Mouse (Mus musculus): ENCODE results near the gene Mmp17. TPM values are rescaled to one million over a fixed set of nuclear protein-coding genes. Genes with fewer than 3 reads are reported as not detected.

Mmp17 gene
- polyA plus RNA-seq, 1 experiment from 2014 or later = 20.2 TPM

- Histone ChIP-seq H3K9ac (replicated peaks) (no peak overlapping the region), H3K4me3 (no peak overlapping the region), H3K27ac (replicated peaks) (peak overlapping the region; percentile 42), H3K9me3 (no peaks in the 10 kb centered on the region), H3K36me3 (peaks cover 84% of the 10 kb centered on the region), H3K4me2 (replicated peaks) (no peak overlapping the region), H3K27me3 (no peaks in the 10 kb centered on the region), H3K4me1 (peaks cover 12% of the 10 kb centered on the region)
- 63% methylated on average over 11 of the region's 11 CpGs for WGBS
- ATAC-seq (replicated peaks) = no peak
These were observed 24.7 kb upstream of the Mmp17 start for GRCm38 (mm10) chr5:129559283-129559682.

- peaks cover 12% of the 10 kb centered on the region for H3K4me1 ChIP-seq
- H3K4me3 ChIP-seq = no peak overlapping the region
- H3K9me3 ChIP-seq = no peaks in the 10 kb centered on the region
- peaks cover 80% of the 10 kb centered on the region for H3K36me3 ChIP-seq
- no peak overlapping the region for H3K4me2 ChIP-seq (replicated peaks)
- no peak for ATAC-seq (replicated peaks)
- H3K9ac ChIP-seq (replicated peaks) = no peak overlapping the region
- 93% methylated on average over 8 of the region's 8 CpGs for WGBS
- no peak overlapping the region for H3K27ac ChIP-seq (replicated peaks)
- no peaks in the 10 kb centered on the region for H3K27me3 ChIP-seq
These were observed 21.6 kb upstream of the Mmp17 start for GRCm38 (mm10) chr5:129562342-129562741.

- Histone ChIP-seq H3K9me3 (no peaks in the 10 kb centered on the region), H3K4me1 (no peaks in the 10 kb centered on the region), H3K27me3 (no peaks in the 10 kb centered on the region), H3K4me2 (replicated peaks) (no peak overlapping the region), H3K4me3 (no peak overlapping the region), H3K27ac (replicated peaks) (no peak overlapping the region), H3K36me3 (peaks cover 79% of the 10 kb centered on the region), H3K9ac (replicated peaks) (no peak overlapping the region)
- WGBS = 94% methylated on average over 4 of the region's 4 CpGs
- ATAC-seq (replicated peaks) = no peak
These were observed 15.4 kb upstream of the Mmp17 start for GRCm38 (mm10) chr5:129568596-129568995.

GRCm38 (mm10) chr5:129578201-129578600 is 5.8 kb upstream of the Mmp17 start:
- no peak overlapping the region for H3K27ac ChIP-seq (replicated peaks)
- H3K4me1 ChIP-seq = peaks cover 20% of the 10 kb centered on the region
- no peak overlapping the region for H3K4me2 ChIP-seq (replicated peaks)
- H3K36me3 ChIP-seq = no peaks in the 10 kb centered on the region
- no peaks in the 10 kb centered on the region for H3K9me3 ChIP-seq
- H3K4me3 ChIP-seq = no peak overlapping the region
- H3K27me3 ChIP-seq = no peaks in the 10 kb centered on the region
- WGBS = 34% methylated on average over 12 of the region's 12 CpGs
- H3K9ac ChIP-seq (replicated peaks) = no peak overlapping the region
- ATAC-seq (replicated peaks) = no peak

- peaks cover 28% of the 10 kb centered on the region for H3K4me1 ChIP-seq
- WGBS = 22% methylated on average over 6 of the region's 6 CpGs
- no peak overlapping the region for H3K4me3 ChIP-seq
- no peaks in the 10 kb centered on the region for H3K36me3 ChIP-seq
- no peak overlapping the region for H3K4me2 ChIP-seq (replicated peaks)
- no peak overlapping the region for H3K9ac ChIP-seq (replicated peaks)
- H3K27me3 ChIP-seq = no peaks in the 10 kb centered on the region
- peak overlapping the region; percentile 58 for H3K27ac ChIP-seq (replicated peaks)
- no peaks in the 10 kb centered on the region for H3K9me3 ChIP-seq
- ATAC-seq (replicated peaks) = no peak
These were observed 3.9 kb upstream of the Mmp17 start for GRCm38 (mm10) chr5:129580046-129580445.

GRCm38 (mm10) chr5:129580572-129580971 is 3.4 kb upstream of the Mmp17 start:
- Histone ChIP-seq H3K27me3 (no peaks in the 10 kb centered on the region), H3K4me3 (no peak overlapping the region), H3K9me3 (no peaks in the 10 kb centered on the region), H3K9ac (replicated peaks) (no peak overlapping the region), H3K4me1 (peaks cover 33% of the 10 kb centered on the region), H3K36me3 (no peaks in the 10 kb centered on the region), H3K4me2 (replicated peaks) (no peak overlapping the region), H3K27ac (replicated peaks) (peak overlapping the region; percentile 58)
- 57% methylated on average over 9 of the region's 9 CpGs for WGBS
- no peak for ATAC-seq (replicated peaks)

- ATAC-seq (replicated peaks) = no peak
- Histone ChIP-seq H3K9ac (replicated peaks) (no peak overlapping the region), H3K4me3 (no peak overlapping the region), H3K36me3 (no peaks in the 10 kb centered on the region), H3K4me1 (peaks cover 37% of the 10 kb centered on the region), H3K9me3 (no peaks in the 10 kb centered on the region), H3K27ac (replicated peaks) (peak overlapping the region; percentile 58), H3K27me3 (no peaks in the 10 kb centered on the region), H3K4me2 (replicated peaks) (no peak overlapping the region)
- 73% methylated on average over 7 of the region's 7 CpGs for WGBS
These were observed 3.0 kb upstream of the Mmp17 start for GRCm38 (mm10) chr5:129581015-129581414.

GRCm38 (mm10) chr5:129583331-129583730 is 638 bp upstream of the Mmp17 start:
- ATAC-seq (replicated peaks) = peak; percentile 34
- Histone ChIP-seq H3K4me2 (replicated peaks) (peak overlapping the region; percentile 94), H3K4me1 (peaks cover 48% of the 10 kb centered on the region), H3K36me3 (no peaks in the 10 kb centered on the region), H3K4me3 (peak overlapping the region; percentile 67), H3K27me3 (no peaks in the 10 kb centered on the region), H3K9me3 (no peaks in the 10 kb centered on the region), H3K9ac (replicated peaks) (peak overlapping the region; percentile 71), H3K27ac (replicated peaks) (0 out of 2 replicates have a peak overlapping the region, but pooled peaks have one; percentile 62)
- 3% methylated on average over 12 of the region's 12 CpGs for WGBS

GRCm38 (mm10) chr5:129584583-129585541 is 893 bp downstream of the Mmp17 start:
- H3K9me3 ChIP-seq = no peaks in the 10 kb centered on the region
- H3K4me2 ChIP-seq (replicated peaks) = peak overlapping the region; percentile 94
- ATAC-seq (replicated peaks) = peak; percentile 23; the same call in 1 of the 2 replicates
- H3K27me3 ChIP-seq = no peaks in the 10 kb centered on the region
- H3K9ac ChIP-seq (replicated peaks) = peak overlapping the region; percentile 71
- peak overlapping the region; percentile 67 for H3K4me3 ChIP-seq
- H3K4me1 ChIP-seq = peaks cover 47% of the 10 kb centered on the region
- WGBS = under 1% methylated on average over 76 of the region's 76 CpGs
- H3K36me3 ChIP-seq = no peaks in the 10 kb centered on the region
- H3K27ac ChIP-seq (replicated peaks) = peak overlapping the region; percentile 62

GRCm38 (mm10) chr5:129586016-129586415 is 2.0 kb downstream of the Mmp17 start:
- Histone ChIP-seq H3K27ac (replicated peaks) (peak overlapping the region; percentile 34), H3K36me3 (no peaks in the 10 kb centered on the region), H3K4me3 (peak overlapping the region; percentile 67), H3K9me3 (no peaks in the 10 kb centered on the region), H3K27me3 (no peaks in the 10 kb centered on the region), H3K9ac (replicated peaks) (peak overlapping the region; percentile 71), H3K4me2 (replicated peaks) (peak overlapping the region; percentile 94), H3K4me1 (peaks cover 45% of the 10 kb centered on the region)
- WGBS = 1% methylated on average over 17 of the region's 17 CpGs
- peak; percentile 47 for ATAC-seq (replicated peaks)

- Histone ChIP-seq H3K4me3 (peak overlapping the region; percentile 67), H3K4me1 (peaks cover 48% of the 10 kb centered on the region)
- 29% methylated on average over 13 of the region's 13 CpGs for WGBS
These were observed 2.5 kb downstream of the Mmp17 start for GRCm38 (mm10) chr5:129586471-129586870.

GRCm38 (mm10) chr5:129590915-129591314 is 6.9 kb downstream of the Mmp17 start:
- WGBS = 4% methylated on average over 11 of the region's 11 CpGs
- 0 out of 2 replicates have a peak, but pooled peaks have one; percentile 13 for ATAC-seq (replicated peaks)

More at GRCm38 (mm10) chr5:129586471-129586870, 2.5 kb downstream of the Mmp17 start:
- Histone ChIP-seq H3K36me3 (no peaks in the 10 kb centered on the region), H3K9ac (replicated peaks) (peak overlapping the region; percentile 71), H3K27ac (replicated peaks) (peak overlapping the region; percentile 34), H3K9me3 (no peaks in the 10 kb centered on the region), H3K4me2 (replicated peaks) (peak overlapping the region; percentile 94), H3K27me3 (no peaks in the 10 kb centered on the region)
- no peak for ATAC-seq (replicated peaks)

More at GRCm38 (mm10) chr5:129590915-129591314, 6.9 kb downstream of the Mmp17 start:
- H3K9ac ChIP-seq (replicated peaks) = no peak overlapping the region
- H3K27ac ChIP-seq (replicated peaks) = peak overlapping the region; percentile 13; the same call in 1 of the 2 replicates
- no peak overlapping the region for H3K4me3 ChIP-seq
- no peaks in the 10 kb centered on the region for H3K27me3 ChIP-seq
- no peaks in the 10 kb centered on the region; the same call in 1 of the 2 replicates for H3K36me3 ChIP-seq
- H3K4me2 ChIP-seq (replicated peaks) = peak overlapping the region; percentile 12
- peaks cover 37% of the 10 kb centered on the region for H3K4me1 ChIP-seq
- H3K9me3 ChIP-seq = no peaks in the 10 kb centered on the region
